Mouse (Mus musculus): ENCODE data around the gene Opalin.
A peak's percentile ranks its signal among the peaks of the same experiment; 100 is the strongest.

Opalin gene

GRCm38 (mm10) chr19:41073746-41074455, 3.0 kb downstream of the Opalin start:
- peak; percentile 72 for DNase-seq (ENCODE audit: low spot score)

- DNase-seq (ENCODE audit: low spot score): peak; percentile 95
Observed at GRCm38 (mm10) chr19:41071500-41071899, 5.4 kb downstream of the Opalin start.

GRCm38 (mm10) chr19:41054702-41055101, 22.2 kb downstream of the Opalin start:
- DNase-seq (ENCODE audit: low spot score): no peak

GRCm38 (mm10) chr19:41053530-41053929, 23.4 kb downstream of the Opalin start:
- DNase-seq (ENCODE audit: low spot score): no peak

GRCm38 (mm10) chr19:41052247-41052646, 24.7 kb downstream of the Opalin start:
- no peak for DNase-seq (ENCODE audit: low spot score)

GRCm38 (mm10) chr19:41051714-41052113, 25.2 kb downstream of the Opalin start:
- no peak for DNase-seq (ENCODE audit: low spot score)

GRCm38 (mm10) chr19:41048187-41048559, 28.7 kb downstream of the Opalin start:
- DNase-seq (ENCODE audit: low spot score): no peak

GRCm38 (mm10) chr19:41047437-41048186, 29.3 kb downstream of the Opalin start:
- DNase-seq (ENCODE audit: low spot score): no peak

GRCm38 (mm10) chr19:41045091-41045770, 31.7 kb downstream of the Opalin start:
- no peak for DNase-seq (ENCODE audit: low spot score)

- DNase-seq (ENCODE audit: low spot score): no peak
Observed at GRCm38 (mm10) chr19:41039110-41039509, 37.8 kb downstream of the Opalin start.

GRCm38 (mm10) chr19:41035809-41036551, 40.9 kb downstream of the Opalin start:
- DNase-seq (ENCODE audit: low spot score): no peak

GRCm38 (mm10) chr19:41031869-41032268, 45.0 kb downstream of the Opalin start:
- no peak for DNase-seq (ENCODE audit: low spot score)

- no peak for DNase-seq (ENCODE audit: low spot score)
Observed at GRCm38 (mm10) chr19:41031009-41031408, 45.9 kb downstream of the Opalin start.

GRCm38 (mm10) chr19:41030161-41030560, 46.8 kb downstream of the Opalin start:
- DNase-seq (ENCODE audit: low spot score): no peak

- DNase-seq (ENCODE audit: low spot score): no peak
Observed at GRCm38 (mm10) chr19:41029219-41029618, 47.7 kb downstream of the Opalin start, which contains the start of gene Dntt. Dntt (plus strand) TSS chr19:41029275.

GRCm38 (mm10) chr19:41027601-41028000, 49.3 kb downstream of the Opalin start:
- no peak for DNase-seq (ENCODE audit: low spot score)

- DNase-seq (ENCODE audit: low spot score): no peak
Observed at GRCm38 (mm10) chr19:41027024-41027423, 49.9 kb downstream of the Opalin start.

GRCm38 (mm10) chr19:41026551-41026950, 50.4 kb downstream of the Opalin start:
- DNase-seq (ENCODE audit: low spot score): no peak

GRCm38 (mm10) chr19:41022244-41022643, 54.7 kb downstream of the Opalin start:
- no peak for DNase-seq (ENCODE audit: low spot score)

- no peak for DNase-seq (ENCODE audit: low spot score)
Observed at GRCm38 (mm10) chr19:41020537-41020936, 56.4 kb downstream of the Opalin start.

- no peak for DNase-seq (ENCODE audit: low spot score)
Observed at GRCm38 (mm10) chr19:41019164-41019675, 57.7 kb downstream of the Opalin start.
